Mouse (Mus musculus) liver, embryonic 14.5 days (tissue): Measurements from ENCODE around the gene Spg11.

Experiments used
- CTCF ChIP-seq: IDR thresholded peaks from 2 replicates; pipeline ENCODE4 v1.5.1; 2016; ENCODE audit warnings: antibody characterized with exemption, low read depth, control low read depth
- EP300 ChIP-seq: IDR thresholded peaks from 2 replicates; pipeline ENCODE4 v1.6.1; 2016; ENCODE audit warnings: antibody characterized with exemption, low read depth

DNA sequence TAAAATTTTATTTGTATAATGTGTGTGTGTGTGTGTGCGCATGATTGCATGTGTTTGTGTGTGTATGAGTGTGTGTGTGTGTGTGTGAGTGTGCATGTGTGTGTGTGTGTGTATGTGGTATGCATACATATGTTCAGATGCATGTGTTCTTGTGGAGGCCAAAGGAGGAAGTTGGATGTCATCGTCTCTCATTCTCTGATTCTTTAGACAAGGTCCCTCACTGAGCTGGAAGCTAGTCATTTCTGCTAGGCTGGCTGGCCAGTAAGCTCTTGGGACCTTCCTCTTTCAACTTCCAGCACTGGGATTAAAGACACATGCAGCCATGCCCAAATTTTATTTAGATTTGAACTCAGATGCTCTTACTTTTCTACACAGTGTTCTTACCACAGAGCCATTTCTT is 13.9 kb upstream of the Spg11 start:
- TF ChIP-seq EP300: no peak
- no peak for TF ChIP-seq CTCF
